Mouse (Mus musculus): ENCODE results near the gene Gm28041. TPM values are rescaled to one million over a fixed set of nuclear protein-coding genes. Genes with fewer than 3 reads are reported as not detected.
"Not testable (repeated sequence)": the region's sequence is repeated elsewhere in the genome, so short reads cannot be mapped to it uniquely, and the experiment has no call there.

The Gm28041 gene
- polyA plus RNA-seq (2015; fragmentation: Nextera tagmentation; extraction: Ambion mirVana), result 0.58 TPM in 1 of 2 replicates, not detected in the other

DNA sequence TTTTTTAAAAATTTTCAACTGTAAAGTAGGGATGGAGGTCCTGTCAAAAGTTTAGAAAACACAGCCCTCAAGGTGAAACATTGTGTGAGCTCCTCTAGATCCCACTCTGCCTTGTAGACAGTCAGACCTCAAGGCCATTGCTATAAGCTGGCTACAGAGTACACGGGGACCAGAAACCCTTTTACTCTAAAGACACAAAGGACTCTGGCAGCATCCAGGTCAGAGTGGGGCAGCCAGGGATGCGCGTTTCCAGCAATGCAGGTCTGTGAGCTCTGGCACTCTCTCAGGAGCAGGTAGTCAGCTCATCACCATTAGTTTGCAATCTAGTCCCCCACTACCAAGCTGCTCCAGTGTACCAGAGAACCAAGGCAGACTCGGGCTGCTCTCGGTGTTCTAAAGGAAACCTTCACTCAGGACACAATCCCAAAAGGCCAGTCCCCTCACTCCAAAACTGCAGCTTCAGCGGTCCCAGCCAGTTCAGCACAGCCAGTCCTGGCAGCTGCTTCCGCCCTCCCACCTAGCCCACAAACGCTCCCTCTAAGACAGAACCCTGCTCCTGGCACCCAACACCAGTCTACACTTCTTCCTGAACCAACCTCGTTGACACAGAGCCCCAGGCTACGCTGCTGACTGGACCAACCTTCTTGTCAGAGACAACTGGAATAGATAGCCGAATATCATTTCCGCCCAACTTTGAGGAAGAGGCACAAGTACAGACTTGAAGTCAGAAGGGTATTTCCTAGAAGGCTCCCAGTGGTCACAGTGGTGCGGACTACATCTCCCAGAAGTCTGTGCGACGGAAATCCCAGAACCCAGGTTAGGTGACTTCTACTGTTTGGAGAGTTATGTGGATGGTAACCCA is at the start of gene Gm28041, which contains the start of gene Zfp456:
Gene Gm28041 (minus strand): TSS at position 684 of the 862 bp plus-strand sequence.
Gene Zfp456 (minus strand): TSS at position 761 of the 862 bp plus-strand sequence.
- WGBS, result 24% methylated on average over 15 of the region's 15 CpGs
- peak within 1 kb of the TSS; percentile 39 for H3K4me3 ChIP-seq
- H3K4me2 ChIP-seq, result peak within 1 kb of the TSS; percentile 56
- H3K27ac ChIP-seq (replicated peaks); H3K36me3 ChIP-seq; H3K9me3 ChIP-seq; H3K4me1 ChIP-seq (replicated peaks); H3K27me3 ChIP-seq: not testable (repeated sequence)
- H3K9ac ChIP-seq, result peak within 1 kb of the TSS; percentile 43; the same call in 1 of the 2 replicates
- ATAC-seq (ENCODE audit: low read depth), result peak; percentile 92

DNA sequence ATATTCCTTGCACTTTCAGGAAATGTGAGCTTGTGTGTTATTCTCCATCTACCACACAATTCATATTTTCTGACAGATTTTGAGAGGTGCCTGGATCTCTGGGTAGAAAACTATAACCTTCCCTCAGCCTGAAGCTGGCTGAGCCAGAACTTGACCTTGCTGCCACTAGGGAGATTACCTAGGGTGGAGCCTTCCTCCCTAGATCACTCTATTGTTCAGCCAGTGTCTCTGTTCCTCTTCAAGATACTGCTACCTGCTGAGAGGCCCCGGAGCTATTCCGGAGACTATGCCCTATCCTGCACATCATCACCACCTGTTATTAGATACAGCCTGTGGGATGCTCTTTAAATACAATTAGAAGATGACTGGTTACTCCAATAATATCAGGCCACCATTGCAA is 47.0 kb upstream of the Gm28041 start:
- H3K36me3 ChIP-seq; H3K9ac ChIP-seq; H3K4me2 ChIP-seq; H3K27ac ChIP-seq (replicated peaks); H3K4me3 ChIP-seq; H3K27me3 ChIP-seq; H3K4me1 ChIP-seq (replicated peaks); ATAC-seq (ENCODE audit: low read depth); H3K9me3 ChIP-seq: not testable (repeated sequence)
- 84% methylated on average over 2 of the region's 2 CpGs for WGBS

DNA sequence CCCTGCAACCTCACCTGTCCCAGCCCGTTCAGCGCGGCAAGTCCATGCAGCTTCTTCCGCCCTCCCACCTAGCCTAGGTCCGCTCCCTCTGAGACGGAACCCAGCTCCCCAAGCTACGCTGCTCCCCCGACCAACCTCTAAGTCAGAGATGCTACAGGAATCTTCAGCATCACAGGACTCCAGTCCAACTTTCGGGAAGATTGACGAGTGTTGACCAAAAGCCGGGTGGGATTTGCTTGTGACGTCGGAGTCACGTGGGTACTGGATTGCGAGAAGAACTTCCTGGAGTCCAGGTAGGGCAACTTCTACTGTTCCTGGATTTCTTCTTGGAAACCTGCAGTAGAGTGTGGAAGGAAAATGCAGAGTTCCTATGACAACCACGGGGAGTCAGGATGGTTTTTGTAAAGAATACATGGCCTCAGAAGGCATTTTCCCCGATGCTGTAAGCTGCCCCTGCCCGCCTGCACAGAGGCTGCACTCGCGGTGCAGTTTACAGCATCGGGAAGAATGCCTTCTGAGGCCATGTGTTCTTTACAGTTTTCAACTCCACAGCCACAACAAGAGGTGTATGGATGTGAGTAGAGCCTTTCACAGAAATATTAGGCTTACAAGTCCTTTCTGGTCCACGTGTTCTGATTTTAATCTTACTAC is 45.8 kb upstream of the Gm28041 start, which contains the start of gene Zfp459:
Gene Zfp459 (minus strand): TSS at position 212 of the 651 bp plus-strand sequence.
- Histone ChIP-seq H3K27me3 (0 out of 2 replicates have a peak, but pooled peaks cover 4% of the 10 kb centered on the region), H3K27ac (replicated peaks) (no peak within 1 kb of the TSS), H3K4me2 (peak within 1 kb of the TSS; percentile 92), H3K4me3 (peak within 1 kb of the TSS; percentile 65), H3K36me3 (no peaks in the 10 kb centered on the region), H3K9ac (peak within 1 kb of the TSS; percentile 72), H3K9me3 (no peaks in the 10 kb centered on the region), H3K4me1 (replicated peaks) (peaks cover 7% of the 10 kb centered on the region)
- 3% methylated on average over 22 of the region's 22 CpGs for WGBS
- peak; percentile 81 for ATAC-seq (ENCODE audit: low read depth)

DNA sequence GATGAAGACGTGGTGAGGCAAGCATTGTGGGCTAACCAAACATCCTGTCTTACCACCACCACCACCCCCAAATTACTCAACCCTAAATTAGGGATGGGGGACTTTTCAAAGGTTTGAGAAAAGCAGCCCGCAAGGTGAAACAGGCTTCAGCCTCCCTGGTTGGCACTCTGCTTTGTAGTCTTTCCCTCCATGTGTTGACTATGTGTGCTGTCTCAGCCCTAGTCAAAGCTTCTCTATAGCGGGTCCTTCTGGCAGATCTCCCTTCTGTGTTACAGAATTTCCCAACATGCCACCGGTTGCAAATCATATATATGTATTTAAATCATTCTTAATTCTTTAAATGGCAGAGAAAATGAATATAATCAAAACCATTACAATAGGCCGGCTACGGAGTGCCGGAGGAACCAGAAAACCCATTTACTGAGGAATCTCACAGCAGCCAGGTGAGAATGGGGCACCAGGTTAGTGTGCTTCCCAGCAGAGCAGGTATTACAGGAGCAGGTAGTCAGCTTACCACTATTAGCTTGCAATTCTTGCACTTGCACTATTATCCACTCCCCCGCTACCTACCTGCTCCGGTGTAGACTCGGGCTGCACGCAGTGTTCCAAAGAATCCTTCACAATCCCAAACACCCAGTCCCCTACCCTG is 45.1 kb upstream of the Gm28041 start:
- H3K36me3 ChIP-seq, result no peaks in the 10 kb centered on the region
- 34% methylated on average over 11 of the region's 11 CpGs for WGBS
- peak overlapping the region; percentile 65 for H3K4me3 ChIP-seq
- peak overlapping the region; percentile 92 for H3K4me2 ChIP-seq
- H3K27me3 ChIP-seq, result 0 out of 2 replicates have a peak, but pooled peaks cover 4% of the 10 kb centered on the region
- peak overlapping the region; percentile 72 for H3K9ac ChIP-seq
- ATAC-seq (ENCODE audit: low read depth), result peak; percentile 56; the same call in 1 of the 2 replicates
- H3K4me1 ChIP-seq (replicated peaks), result peaks cover 7% of the 10 kb centered on the region
- H3K27ac ChIP-seq (replicated peaks), result no peak overlapping the region
- no peaks in the 10 kb centered on the region for H3K9me3 ChIP-seq

DNA sequence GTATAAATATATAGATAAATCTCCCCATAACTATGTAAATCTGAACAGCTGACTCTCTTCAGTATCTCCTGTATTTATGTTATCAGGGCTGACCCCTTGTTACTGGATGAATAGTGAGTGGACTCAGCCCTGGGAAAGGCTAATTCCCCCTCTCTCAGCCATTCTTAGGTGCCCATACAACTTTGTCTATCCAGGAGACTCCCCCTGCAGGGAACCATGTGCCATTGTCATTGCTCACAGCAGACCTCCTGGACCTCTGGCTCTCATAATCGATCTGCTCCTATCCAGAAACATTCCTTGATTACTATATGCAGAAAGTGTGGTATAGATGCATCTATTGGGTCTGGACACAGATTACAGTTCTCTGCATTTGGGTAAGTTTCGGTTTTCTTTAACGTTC is 41.3 kb upstream of the Gm28041 start:
- H3K4me3 ChIP-seq, result no peak overlapping the region
- no peak overlapping the region for H3K4me2 ChIP-seq
- WGBS, result 93% methylated on average over 3 of the region's 3 CpGs
- no peak for ATAC-seq (ENCODE audit: low read depth)
- no peaks in the 10 kb centered on the region for H3K9me3 ChIP-seq
- H3K9ac ChIP-seq, result no peak overlapping the region
- H3K36me3 ChIP-seq, result no peaks in the 10 kb centered on the region
- H3K27ac ChIP-seq (replicated peaks), result no peak overlapping the region
- H3K4me1 ChIP-seq (replicated peaks), result peaks cover 7% of the 10 kb centered on the region
- H3K27me3 ChIP-seq, result no peaks in the 10 kb centered on the region

DNA sequence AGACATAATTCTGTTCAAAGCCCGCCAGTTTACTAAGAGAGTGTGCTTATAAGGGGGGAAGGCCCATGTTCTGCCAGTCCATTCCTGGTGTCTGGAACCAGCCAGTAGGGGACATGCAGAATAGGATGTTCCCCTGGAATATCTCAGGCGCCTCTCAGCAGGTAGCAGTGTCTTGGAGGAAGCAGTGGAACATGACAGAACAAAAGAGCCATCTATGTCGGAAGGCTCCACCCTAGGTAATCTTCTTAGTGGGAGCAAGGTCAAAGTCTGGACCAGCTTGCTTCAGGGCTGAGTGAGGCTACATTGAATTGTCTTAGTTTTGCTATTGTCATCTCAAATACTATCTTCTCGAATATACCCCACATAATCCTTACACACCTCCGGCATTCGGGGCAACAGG is 40.2 kb upstream of the Gm28041 start:
- H3K9ac ChIP-seq, result no peak overlapping the region
- H3K4me3 ChIP-seq, result no peak overlapping the region
- H3K9me3 ChIP-seq, result no peaks in the 10 kb centered on the region
- no peaks in the 10 kb centered on the region for H3K36me3 ChIP-seq
- no peak overlapping the region for H3K27ac ChIP-seq (replicated peaks)
- H3K4me1 ChIP-seq (replicated peaks), result peaks cover 3% of the 10 kb centered on the region
- ATAC-seq (ENCODE audit: low read depth), result no peak
- H3K27me3 ChIP-seq, result no peaks in the 10 kb centered on the region
- H3K4me2 ChIP-seq, result no peak overlapping the region
- WGBS, result 86% methylated on average over 6 of the region's 6 CpGs

DNA sequence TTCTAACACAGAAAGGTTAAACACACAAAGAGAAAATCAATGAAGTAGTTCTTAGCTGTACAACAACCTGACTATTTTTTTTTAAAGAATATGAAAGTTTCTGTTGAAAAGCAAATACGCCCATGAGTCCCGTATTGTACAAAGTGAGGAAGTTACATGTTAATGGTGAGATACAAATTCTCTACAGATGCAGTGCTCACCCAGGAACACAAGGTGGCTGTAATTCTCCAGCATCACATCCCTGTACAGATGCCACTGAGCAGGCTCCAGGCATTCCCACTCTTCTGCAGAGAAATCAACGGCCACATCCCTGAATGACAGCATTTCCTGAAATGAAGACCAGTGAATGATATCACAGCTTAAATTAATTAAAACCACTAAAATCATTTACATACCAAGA is 38.1 kb upstream of the Gm28041 start:
- WGBS, result 69% methylated on average over 3 of the region's 3 CpGs
- H3K4me2 ChIP-seq; H3K9ac ChIP-seq; H3K4me3 ChIP-seq; H3K9me3 ChIP-seq; H3K4me1 ChIP-seq (replicated peaks); H3K27ac ChIP-seq (replicated peaks); H3K36me3 ChIP-seq; ATAC-seq (ENCODE audit: low read depth); H3K27me3 ChIP-seq: not testable (repeated sequence)

DNA sequence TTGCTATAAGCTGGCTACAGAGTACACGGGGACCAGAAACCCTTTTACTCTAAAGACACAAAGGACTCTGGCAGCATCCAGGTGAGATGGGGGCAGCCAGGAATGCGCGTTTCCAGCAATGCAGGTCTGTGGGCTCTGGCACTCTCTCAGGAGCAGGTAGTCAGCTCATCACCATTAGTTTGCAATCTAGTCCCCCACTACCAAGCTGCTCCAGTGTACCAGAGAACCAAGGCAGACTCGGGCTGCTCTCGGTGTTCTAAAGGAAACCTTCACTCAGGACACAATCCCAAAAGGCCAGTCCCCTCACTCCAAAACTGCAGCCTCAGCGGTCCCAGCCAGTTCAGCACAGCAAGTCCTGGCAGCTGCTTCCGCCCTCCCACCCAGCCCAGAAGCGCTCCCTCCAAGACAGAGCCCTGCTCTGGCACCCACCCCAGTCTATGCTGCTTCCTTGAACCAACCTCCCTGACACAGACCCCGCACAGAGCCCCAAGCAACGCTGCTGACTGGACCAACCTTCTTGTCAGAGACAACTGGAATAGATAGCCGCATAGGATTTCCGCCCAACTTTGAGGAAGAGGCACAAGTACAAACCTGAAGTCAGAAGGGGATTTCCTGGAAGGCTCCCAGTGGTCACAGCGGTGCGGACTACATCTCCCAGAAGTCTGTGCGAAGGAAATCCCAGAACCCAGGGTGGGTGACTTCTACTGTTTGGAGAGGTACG is 23.8 kb upstream of the Gm28041 start, which contains the start of gene Zfp429:
Gene Zfp429 (minus strand): TSS at position 637 of the 721 bp plus-strand sequence.
- ATAC-seq (ENCODE audit: low read depth), result peak; percentile 97
- not testable (repeated sequence) for H3K27ac ChIP-seq (replicated peaks); H3K4me1 ChIP-seq (replicated peaks); H3K27me3 ChIP-seq; H3K36me3 ChIP-seq; H3K9me3 ChIP-seq
- peak within 1 kb of the TSS; percentile 57 for H3K4me3 ChIP-seq
- peak within 1 kb of the TSS; percentile 69 for H3K4me2 ChIP-seq
- 3% methylated on average over 16 of the region's 16 CpGs for WGBS
- peak within 1 kb of the TSS; percentile 73 for H3K9ac ChIP-seq

DNA sequence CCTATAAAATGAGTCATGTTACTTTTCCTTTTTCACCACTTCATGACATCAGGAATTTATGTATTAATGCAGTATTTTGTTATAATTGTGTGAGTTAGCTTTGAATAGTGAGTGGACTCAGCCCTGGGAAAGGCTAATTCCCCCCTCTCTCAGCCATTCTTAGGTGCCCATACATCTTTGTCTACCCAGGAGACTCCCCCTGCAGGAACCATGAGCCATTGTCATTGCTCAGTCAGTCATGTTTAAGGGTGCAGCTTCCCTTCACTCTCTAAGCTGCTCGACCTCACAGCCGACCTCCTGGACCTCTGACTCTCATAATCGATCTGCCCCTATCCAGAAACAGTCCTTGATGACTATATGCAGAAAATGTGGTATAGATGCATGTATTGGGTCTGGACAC is 722 bp upstream of the Gm28041 start:
- not testable (repeated sequence) for H3K4me2 ChIP-seq; ATAC-seq (ENCODE audit: low read depth); H3K27me3 ChIP-seq; H3K4me3 ChIP-seq; H3K9me3 ChIP-seq; H3K36me3 ChIP-seq; H3K9ac ChIP-seq; H3K27ac ChIP-seq (replicated peaks); H3K4me1 ChIP-seq (replicated peaks)
- 60% methylated on average over 3 of the region's 3 CpGs for WGBS

DNA sequence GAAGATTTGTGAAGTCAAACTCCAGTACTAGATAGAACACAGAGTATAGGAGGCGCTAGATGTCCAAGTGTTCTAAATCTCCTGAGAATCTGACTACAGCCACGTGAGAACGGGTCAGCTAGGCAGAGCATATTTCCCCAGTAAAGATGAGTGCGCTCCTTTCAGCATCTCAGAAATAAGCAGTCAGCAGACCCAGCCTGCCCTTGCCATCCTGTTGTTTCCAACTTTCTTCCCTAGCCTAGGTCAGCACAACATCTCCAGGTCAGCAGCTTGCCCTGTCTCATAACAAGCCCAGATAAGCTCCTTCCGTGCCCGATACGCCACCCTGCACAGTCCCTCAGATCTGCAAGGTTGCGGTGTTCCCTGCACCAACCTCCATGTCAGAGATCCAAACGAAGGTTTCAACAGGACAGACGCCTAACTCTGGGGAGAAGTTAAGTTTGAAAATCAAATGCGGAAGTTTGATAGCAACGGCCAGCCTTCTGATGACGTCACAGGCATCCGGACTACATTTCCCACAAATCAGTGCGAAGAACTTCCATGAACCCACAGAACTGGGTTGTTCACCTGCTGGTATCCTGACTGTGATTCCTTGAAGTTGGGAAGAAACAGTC is 15.3 kb downstream of the Gm28041 start, which contains the start of the genes Gm28044 and Zfp953:
Gene Gm28044 (minus strand): TSS at position 406 of the 614 bp plus-strand sequence.
Gene Zfp953 (minus strand): TSS at position 475 of the 614 bp plus-strand sequence.
- Histone ChIP-seq H3K9me3 (no peaks in the 10 kb centered on the region), H3K36me3 (no peaks in the 10 kb centered on the region), H3K27ac (replicated peaks) (peak within 1 kb of the TSS; percentile 38; the same call in 1 of the 2 replicates), H3K9ac (peak within 1 kb of the TSS; percentile 72), H3K27me3 (no peaks in the 10 kb centered on the region), H3K4me3 (peak within 1 kb of the TSS; percentile 76), H3K4me2 (peak within 1 kb of the TSS; percentile 84), H3K4me1 (replicated peaks) (peaks cover 13% of the 10 kb centered on the region)
- 0% methylated on average over 15 of the region's 15 CpGs for WGBS
- ATAC-seq (ENCODE audit: low read depth), result peak; percentile 96

DNA sequence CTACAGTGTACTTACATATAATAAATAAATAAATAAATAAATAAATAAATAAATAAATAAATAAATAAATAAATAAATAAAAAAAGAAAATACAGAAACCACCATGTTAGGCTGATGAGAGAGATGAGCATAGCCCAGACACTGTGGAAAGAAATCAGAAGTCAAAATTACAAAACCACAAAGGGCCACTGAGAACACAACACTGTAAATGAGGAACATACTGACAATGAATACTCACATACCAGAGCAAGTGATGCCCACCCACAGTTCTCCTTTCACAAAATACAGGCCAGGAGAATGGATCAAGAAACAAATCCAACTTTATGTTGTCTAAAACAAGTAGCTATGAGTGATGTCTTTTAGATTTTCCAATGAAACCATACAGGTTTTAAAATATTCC is 23.7 kb downstream of the Gm28041 start:
- Histone ChIP-seq H3K9me3 (no peaks in the 10 kb centered on the region), H3K4me3 (no peak overlapping the region), H3K36me3 (no peaks in the 10 kb centered on the region), H3K4me2 (no peak overlapping the region), H3K4me1 (replicated peaks) (no peaks in the 10 kb centered on the region), H3K9ac (no peak overlapping the region), H3K27me3 (no peaks in the 10 kb centered on the region), H3K27ac (replicated peaks) (no peak overlapping the region)
- ATAC-seq (ENCODE audit: low read depth), result no peak

All from neural tube, embryonic 13.5 days (tissue).